Mouse (Mus musculus): ENCODE measurements around the gene Kcnip2.

The Kcnip2 gene

GRCm38 (mm10) chr19:45783181-45783932 is 32.5 kb downstream of the Kcnip2 start, which contains the start of gene Mgea5:
Gene Mgea5 (minus strand): TSS chr19:45783837.
- peak; percentile 93 for ATAC-seq (ENCODE audit: insufficient number of reproducible peaks, low FRiP score, low TSS enrichment)

GRCm38 (mm10) chr19:45782315-45783001 is 33.4 kb downstream of the Kcnip2 start:
- peak; percentile 38; the same call in 1 of the 2 replicates for ATAC-seq (ENCODE audit: insufficient number of reproducible peaks, low FRiP score, low TSS enrichment)

- ATAC-seq (ENCODE audit: insufficient number of reproducible peaks, low FRiP score, low TSS enrichment) = no peak
Measured at GRCm38 (mm10) chr19:45781676-45782075, 34.2 kb downstream of the Kcnip2 start.

- ATAC-seq (ENCODE audit: insufficient number of reproducible peaks, low FRiP score, low TSS enrichment) = no peak
Measured at GRCm38 (mm10) chr19:45780350-45780915, 35.4 kb downstream of the Kcnip2 start.

GRCm38 (mm10) chr19:45775486-45775885 is 40.4 kb downstream of the Kcnip2 start:
- ATAC-seq (ENCODE audit: insufficient number of reproducible peaks, low FRiP score, low TSS enrichment) = no peak

- ATAC-seq (ENCODE audit: insufficient number of reproducible peaks, low FRiP score, low TSS enrichment) = no peak
Measured at GRCm38 (mm10) chr19:45771501-45771900, 44.4 kb downstream of the Kcnip2 start.

- no peak for ATAC-seq (ENCODE audit: insufficient number of reproducible peaks, low FRiP score, low TSS enrichment)
Measured at GRCm38 (mm10) chr19:45760810-45761209, 55.1 kb downstream of the Kcnip2 start.

GRCm38 (mm10) chr19:45758671-45759070 is 57.2 kb downstream of the Kcnip2 start:
- no peak for ATAC-seq (ENCODE audit: insufficient number of reproducible peaks, low FRiP score, low TSS enrichment)

- ATAC-seq (ENCODE audit: insufficient number of reproducible peaks, low FRiP score, low TSS enrichment) = no peak
Measured at GRCm38 (mm10) chr19:45753551-45753950, 62.3 kb downstream of the Kcnip2 start.

GRCm38 (mm10) chr19:45751881-45752280 is 64.0 kb downstream of the Kcnip2 start:
- no peak for ATAC-seq (ENCODE audit: insufficient number of reproducible peaks, low FRiP score, low TSS enrichment)

- peak; percentile 36; the same call in 1 of the 2 replicates for ATAC-seq (ENCODE audit: insufficient number of reproducible peaks, low FRiP score, low TSS enrichment)
Measured at GRCm38 (mm10) chr19:45749243-45750043, 66.4 kb downstream of the Kcnip2 start, which contains the start of gene Npm3. Gene Npm3 (minus strand): TSS chr19:45749591.

- no peak for ATAC-seq (ENCODE audit: insufficient number of reproducible peaks, low FRiP score, low TSS enrichment)
Measured at GRCm38 (mm10) chr19:45748691-45749242, 67.1 kb downstream of the Kcnip2 start.

GRCm38 (mm10) chr19:45748206-45748605 is 67.7 kb downstream of the Kcnip2 start:
- ATAC-seq (ENCODE audit: insufficient number of reproducible peaks, low FRiP score, low TSS enrichment) = no peak

- no peak for ATAC-seq (ENCODE audit: insufficient number of reproducible peaks, low FRiP score, low TSS enrichment)
Measured at GRCm38 (mm10) chr19:45747028-45747867, 68.6 kb downstream of the Kcnip2 start.

GRCm38 (mm10) chr19:45746153-45747020 is 69.5 kb downstream of the Kcnip2 start:
- no peak for ATAC-seq (ENCODE audit: insufficient number of reproducible peaks, low FRiP score, low TSS enrichment)

GRCm38 (mm10) chr19:45745344-45746152 is 70.3 kb downstream of the Kcnip2 start:
- no peak for ATAC-seq (ENCODE audit: insufficient number of reproducible peaks, low FRiP score, low TSS enrichment)

GRCm38 (mm10) chr19:45743619-45744018 is 72.2 kb downstream of the Kcnip2 start:
- ATAC-seq (ENCODE audit: insufficient number of reproducible peaks, low FRiP score, low TSS enrichment) = no peak
